Mouse (Mus musculus) liver, adult (tissue): ENCODE data around the gene Fat1.
A peak's percentile ranks its signal among the peaks of the same experiment; 100 is the strongest.

Experiments used
- GATA4 ChIP-seq: IDR thresholded peaks from 2 replicates; pipeline ENCODE4 v1.6.1; 2014; ENCODE audit warnings: mild to moderate bottlenecking, low read length; ENCODE audit not compliant: insufficient replicate concordance

Gene Fat1

GRCm38 (mm10) chr8:44937905-44938642 lies 2.8 kb downstream of the Fat1 start:
- TF ChIP-seq GATA4: no peak

- no peak for TF ChIP-seq GATA4
These were observed 3.4 kb downstream of the Fat1 start for GRCm38 (mm10) chr8:44938643-44938979.

GRCm38 (mm10) chr8:44945577-44945976 lies 10.3 kb downstream of the Fat1 start:
- TF ChIP-seq GATA4: no peak

GRCm38 (mm10) chr8:44948597-44948996 lies 13.3 kb downstream of the Fat1 start:
- no peak for TF ChIP-seq GATA4

GRCm38 (mm10) chr8:44960455-44960854 lies 25.2 kb downstream of the Fat1 start:
- no peak for TF ChIP-seq GATA4

- no peak for TF ChIP-seq GATA4
These were observed 25.7 kb downstream of the Fat1 start for GRCm38 (mm10) chr8:44960906-44961305.

- TF ChIP-seq GATA4: no peak
These were observed 26.2 kb downstream of the Fat1 start for GRCm38 (mm10) chr8:44961492-44961891.

- peak; percentile 73; the same call in 1 of the 2 replicates for TF ChIP-seq GATA4
These were observed 27.5 kb downstream of the Fat1 start for GRCm38 (mm10) chr8:44962572-44963231.

- no peak for TF ChIP-seq GATA4
These were observed 32.3 kb downstream of the Fat1 start for GRCm38 (mm10) chr8:44967521-44968039.

- TF ChIP-seq GATA4: no peak
These were observed 34.8 kb downstream of the Fat1 start for GRCm38 (mm10) chr8:44970093-44970492.

GRCm38 (mm10) chr8:44971346-44971745 lies 36.1 kb downstream of the Fat1 start:
- no peak for TF ChIP-seq GATA4

GRCm38 (mm10) chr8:44971964-44972363 lies 36.7 kb downstream of the Fat1 start:
- TF ChIP-seq GATA4: no peak

- no peak for TF ChIP-seq GATA4
These were observed 39.9 kb downstream of the Fat1 start for GRCm38 (mm10) chr8:44975113-44975512.

GRCm38 (mm10) chr8:44975654-44976053 lies 40.4 kb downstream of the Fat1 start:
- no peak for TF ChIP-seq GATA4

GRCm38 (mm10) chr8:44978622-44979021 lies 43.4 kb downstream of the Fat1 start:
- no peak for TF ChIP-seq GATA4

GRCm38 (mm10) chr8:44979245-44979644 lies 44.0 kb downstream of the Fat1 start:
- no peak for TF ChIP-seq GATA4
